Mouse (Mus musculus): ENCODE data around the gene Pdhx.

GRCm38 (mm10) chr2:103067552-103068207 is 5.6 kb downstream of the Pdhx start:
- TF ChIP-seq CTCF (IDR thresholded peaks at IDR 0.05): no peak
- no peak for TF ChIP-seq EP300 (IDR thresholded peaks at IDR 0.05)

Data from lung, postnatal 0 days (tissue).